Mouse (Mus musculus) heart, embryonic 14.5 days (tissue): Measurements from ENCODE around the gene Ubr7. TPM values are rescaled to one million over a fixed set of nuclear protein-coding genes. Genes with fewer than 3 reads are reported as not detected.

ENCODE experiments used
- ATAC-seq: fragments of 200-750 bp; cut with Nextera tagmentation; 2 replicates; pipeline ENCODE4 v1.8.0; 2017; ENCODE audit warnings: low read depth, moderate TSS enrichment; ENCODE audit not compliant: insufficient number of reproducible peaks, insufficient read depth, low FRiP score
- H3K27ac ChIP-seq, 2 experiments: fragments of 200-500 bp in 1 of 2; fragments of 300-500 bp in 1 of 2; sonication (generic) in 1 of 2; replicated peaks in 1 of 2; 2 replicates each; pipeline ENCODE4 v1.5.1; 2012 to 2014; ENCODE audit warnings: low read depth in 2 of 2, low read length in 2 of 2, control low read depth in 1 of 2, mild to moderate bottlenecking in 1 of 2, mixed read lengths in 1 of 2; ENCODE audit not compliant: control insufficient read depth in 1 of 2, insufficient read depth in 1 of 2
- H3K27me3 ChIP-seq: fragments of 300-500 bp; sonication (generic); 2 replicates; pipeline ENCODE4 v1.6.1; 2014; ENCODE audit warnings: mild to moderate bottlenecking, low read length, control low read depth; ENCODE audit not compliant: control insufficient read depth, insufficient read depth
- H3K36me3 ChIP-seq: fragments of 300-500 bp; sonication (generic); 2 replicates; pipeline ENCODE4 v1.6.1; 2014; ENCODE audit warnings: mild to moderate bottlenecking, control low read depth, low read length, mixed read lengths; ENCODE audit not compliant: control insufficient read depth, insufficient read depth
- H3K4me1 ChIP-seq, 2 experiments: fragments of 200-500 bp in 1 of 2; fragments of 300-500 bp in 1 of 2; sonication (generic) in 1 of 2; 2 replicates each; pipeline ENCODE4 v1.6.1; 2012 to 2014; ENCODE audit warnings: low read length in 2 of 2, control low read depth in 1 of 2, mixed read lengths in 1 of 2; ENCODE audit not compliant: control insufficient read depth in 2 of 2, insufficient read depth in 2 of 2
- H3K4me2 ChIP-seq: fragments of 300-500 bp; sonication (generic); 2 replicates; pipeline ENCODE4 v1.6.1; 2014; ENCODE audit warnings: mild to moderate bottlenecking, low read length
- H3K4me3 ChIP-seq, 2 experiments: fragments of 200-500 bp in 1 of 2; fragments of 300-500 bp in 1 of 2; sonication (generic) in 1 of 2; 2 replicates each; pipeline ENCODE4 v1.5.1; 2012 to 2014; ENCODE audit warnings: low read length in 2 of 2, mild to moderate bottlenecking in 2 of 2, control low read depth in 1 of 2, low read depth in 1 of 2, moderate library complexity in 1 of 2; ENCODE audit not compliant: control insufficient read depth in 1 of 2, insufficient read depth in 1 of 2
- H3K9ac ChIP-seq: fragments of 300-500 bp; sonication (generic); 2 replicates; pipeline ENCODE4 v1.6.1; 2014; ENCODE audit warnings: mild to moderate bottlenecking, low read length
- H3K9me3 ChIP-seq: fragments of 300-500 bp; sonication (generic); 2 replicates; pipeline ENCODE4 v1.6.1; 2016; ENCODE audit warnings: low read length, control low read depth; ENCODE audit not compliant: control insufficient read depth
- WGBS: fragments of 180-500 bp; shearing (Covaris S2); extraction: QIAGEN DNeasy Blood & Tissue Kit; methylation state at CpG from one replicate; pipeline ENCODE4 v1.1.7; 2014; 5-methylcytosine and 5-hydroxymethylcytosine counted together
- polyA plus RNA-seq: library from polyadenylated mRNA; unstranded; fragments of >200 nt; fragmentation: Nextera tagmentation; extraction: Ambion mirVana; gene quantifications from 2 replicates; pipeline ENCODE4 v1.2.1, GENCODE M21; 2014

Gene Ubr7
- polyA plus RNA-seq, 1 experiment from 2014 or later = 35.0 TPM

GRCm38 (mm10) chr12:102730798-102731619 lies 26.8 kb upstream of the Ubr7 start:
- Histone ChIP-seq H3K9ac (no peak overlapping the region), H3K9me3 (no peaks in the 10 kb centered on the region), H3K27ac (no peak overlapping the region), H3K4me3 (peak overlapping the region in 1 of 2 experiments; percentile 17; a peak in 1 of 4 replicates), H3K27me3 (no peaks in the 10 kb centered on the region), H3K4me2 (peak overlapping the region; percentile 53), H3K36me3 (no peaks in the 10 kb centered on the region), H3K4me1 (peaks cover 13 to 16% of the 10 kb centered on the region in 2 experiments)
- WGBS = 33% methylated on average over 16 of the region's 16 CpGs
- ATAC-seq = no peak

GRCm38 (mm10) chr12:102733381-102733780 lies 24.4 kb upstream of the Ubr7 start:
- H3K4me3 ChIP-seq = no peak overlapping the region

GRCm38 (mm10) chr12:102739096-102739495 lies 18.7 kb upstream of the Ubr7 start:
- no peaks in the 10 kb centered on the region for H3K27me3 ChIP-seq
- H3K27ac ChIP-seq = peak overlapping the region in 1 of 2 experiments; percentile 14; a peak in 1 of 4 replicates
- no peak for ATAC-seq
- H3K36me3 ChIP-seq = peaks cover 7% of the 10 kb centered on the region; the same call in 1 of the 2 replicates
- 42% methylated on average over 5 of the region's 5 CpGs for WGBS
- no peak overlapping the region for H3K9ac ChIP-seq
- H3K9me3 ChIP-seq = no peaks in the 10 kb centered on the region
- H3K4me3 ChIP-seq = no peak overlapping the region
- H3K4me2 ChIP-seq = no peak overlapping the region
- H3K4me1 ChIP-seq = peaks cover 4 to 10% of the 10 kb centered on the region in 2 experiments; a peak in 3 of 4 replicates

More at GRCm38 (mm10) chr12:102733381-102733780, 24.4 kb upstream of the Ubr7 start:
- H3K9me3 ChIP-seq = no peaks in the 10 kb centered on the region
- H3K36me3 ChIP-seq = no peaks in the 10 kb centered on the region
- no peak for ATAC-seq
- no peak overlapping the region for H3K27ac ChIP-seq
- no peak overlapping the region for H3K9ac ChIP-seq
- H3K27me3 ChIP-seq = no peaks in the 10 kb centered on the region
- 4% methylated on average over 4 of the region's 5 CpGs for WGBS
- H3K4me2 ChIP-seq = no peak overlapping the region
- peaks cover 13 to 16% of the 10 kb centered on the region in 2 experiments for H3K4me1 ChIP-seq

GRCm38 (mm10) chr12:102740285-102740684 lies 17.5 kb upstream of the Ubr7 start:
- H3K4me3 ChIP-seq = no peak overlapping the region
- no peak overlapping the region for H3K9ac ChIP-seq
- no peak for ATAC-seq
- no peak overlapping the region for H3K4me2 ChIP-seq
- H3K27me3 ChIP-seq = no peaks in the 10 kb centered on the region
- peaks cover 7% of the 10 kb centered on the region; the same call in 1 of the 2 replicates for H3K36me3 ChIP-seq
- H3K4me1 ChIP-seq = peaks cover 8 to 19% of the 10 kb centered on the region in 2 experiments; a peak in 3 of 4 replicates
- WGBS = 60% methylated on average over 3 of the region's 3 CpGs
- no peak overlapping the region for H3K27ac ChIP-seq
- no peaks in the 10 kb centered on the region for H3K9me3 ChIP-seq

- Histone ChIP-seq H3K27ac (no peak overlapping the region), H3K4me2 (no peak overlapping the region), H3K27me3 (no peaks in the 10 kb centered on the region), H3K4me1 (peaks cover 8 to 19% of the 10 kb centered on the region in 2 experiments; a peak in 3 of 4 replicates), H3K9ac (no peak overlapping the region), H3K9me3 (no peaks in the 10 kb centered on the region), H3K36me3 (peaks cover 14% of the 10 kb centered on the region; the same call in 1 of the 2 replicates), H3K4me3 (no peak overlapping the region)
- ATAC-seq = no peak
- 57% methylated on average over 7 of the region's 7 CpGs for WGBS
Observed at GRCm38 (mm10) chr12:102742056-102742455, 15.7 kb upstream of the Ubr7 start.

- Histone ChIP-seq H3K4me1 (peaks cover 8 to 19% of the 10 kb centered on the region in 2 experiments; a peak in 3 of 4 replicates), H3K9me3 (no peaks in the 10 kb centered on the region), H3K4me2 (peak overlapping the region; percentile 84), H3K27ac (peak overlapping the region; percentile 92 to 97), H3K36me3 (peaks cover 22% of the 10 kb centered on the region), H3K9ac (peak overlapping the region; percentile 91), H3K27me3 (no peaks in the 10 kb centered on the region), H3K4me3 (peak overlapping the region; percentile 85 to 94)
- peak; percentile 25; the same call in 1 of the 2 replicates for ATAC-seq
- WGBS = under 1% methylated on average over 33 of the region's 33 CpGs
Observed at GRCm38 (mm10) chr12:102743036-102743588, 14.7 kb upstream of the Ubr7 start.

GRCm38 (mm10) chr12:102743589-102744574 lies 13.9 kb upstream of the Ubr7 start, which contains the start of the genes Moap1 and Tmem251:
Gene Moap1, minus strand, starts transcription at chr12:102743661.
Gene Tmem251, plus strand, starts transcription at chr12:102743762.
- H3K36me3 ChIP-seq = peaks cover 22% of the 10 kb centered on the region
- WGBS = under 1% methylated on average over 63 of the region's 63 CpGs
- peak within 1 kb of the TSS; percentile 92 to 97 for H3K27ac ChIP-seq
- peak; percentile 95 for ATAC-seq
- H3K27me3 ChIP-seq = no peaks in the 10 kb centered on the region
- peak within 1 kb of the TSS; percentile 84 for H3K4me2 ChIP-seq
- H3K9ac ChIP-seq = peak within 1 kb of the TSS; percentile 91
- H3K4me1 ChIP-seq = peaks cover 8 to 19% of the 10 kb centered on the region in 2 experiments; a peak in 3 of 4 replicates
- no peaks in the 10 kb centered on the region for H3K9me3 ChIP-seq
- peak within 1 kb of the TSS; percentile 85 to 94 for H3K4me3 ChIP-seq
